Mouse (Mus musculus) olfactory bulb, adult 2 months (tissue): ENCODE measurements around the gene Tbx6. TPM values are rescaled to one million over a fixed set of nuclear protein-coding genes. Genes with fewer than 3 reads are reported as not detected.

Experiments
- H3K27ac ChIP-seq: fragments of 200-500 bp; 2 replicates; pipeline ENCODE4 v1.5.1; 2012; ENCODE audit warnings: low read depth, low read length; ENCODE audit not compliant: insufficient read depth
- H3K4me1 ChIP-seq: fragments of 200-500 bp; 2 replicates; pipeline ENCODE4 v1.6.1; 2012; ENCODE audit warnings: low read length; ENCODE audit not compliant: control insufficient read depth, insufficient read depth
- H3K4me3 ChIP-seq: fragments of 200-500 bp; 2 replicates; pipeline ENCODE4 v1.5.1; 2012; ENCODE audit warnings: mild to moderate bottlenecking, low read depth, low read length, moderate library complexity; ENCODE audit not compliant: insufficient read depth
- CTCF ChIP-seq: fragments of 200-500 bp; IDR thresholded peaks from 2 replicates; pipeline ENCODE4 v1.5.1; 2012; ENCODE audit warnings: low read depth, mild to moderate bottlenecking, low read length, moderate library complexity; ENCODE audit not compliant: insufficient read depth
- POLR2A ChIP-seq: fragments of 200-500 bp; IDR thresholded peaks from 2 replicates; pipeline ENCODE4 v1.6.1; 2012; ENCODE audit warnings: mild to moderate bottlenecking, low read depth, low read length, moderate library complexity; ENCODE audit not compliant: insufficient read depth
- WGBS: fragments of 180-500 bp; shearing (Covaris S2); methylation state at CpG from one replicate; pipeline ENCODE4 v1.1.7; 2018; 5-methylcytosine and 5-hydroxymethylcytosine counted together
- polyA plus RNA-seq: library from polyadenylated mRNA; stranded (reverse); fragments of >200 nt; gene quantifications from 2 replicates; pipeline ENCODE4 v1.2.4, GENCODE M21; 2012; ENCODE audit warnings: low replicate concordance; ENCODE audit not compliant: missing spikeins, insufficient read depth, insufficient read length

The Tbx6 gene
- polyA plus RNA-seq, 1 experiment: not detected

- H3K4me3 ChIP-seq: no peak overlapping the region
- TF ChIP-seq CTCF (no peak), POLR2A (no peak)
- peaks cover 18% of the 10 kb centered on the region for H3K4me1 ChIP-seq
- no peak overlapping the region for H3K27ac ChIP-seq
- 93% methylated on average over 6 of the region's 6 CpGs for WGBS
Observed at GRCm38 (mm10) chr7:126803181-126803580, 21.9 kb downstream of the Tbx6 start.

GRCm38 (mm10) chr7:126803751-126804150 lies 22.5 kb downstream of the Tbx6 start:
- no peak overlapping the region for H3K27ac ChIP-seq
- no peak overlapping the region for H3K4me3 ChIP-seq
- peaks cover 24% of the 10 kb centered on the region for H3K4me1 ChIP-seq
- TF ChIP-seq POLR2A: no peak
- no peak for TF ChIP-seq CTCF

GRCm38 (mm10) chr7:126806956-126807355 lies 25.7 kb downstream of the Tbx6 start:
- Histone ChIP-seq H3K4me1 (peaks cover 14% of the 10 kb centered on the region), H3K4me3 (no peak overlapping the region), H3K27ac (no peak overlapping the region)
- 74% methylated on average over 6 of the region's 6 CpGs for WGBS
- no peak for TF ChIP-seq CTCF

GRCm38 (mm10) chr7:126807405-126807804 lies 26.1 kb downstream of the Tbx6 start:
- H3K4me1 ChIP-seq: peaks cover 14% of the 10 kb centered on the region
- H3K4me3 ChIP-seq: no peak overlapping the region
- TF ChIP-seq CTCF: no peak
- TF ChIP-seq POLR2A: no peak
- H3K27ac ChIP-seq: no peak overlapping the region
- WGBS: 71% methylated on average over 4 of the region's 4 CpGs

GRCm38 (mm10) chr7:126808703-126809455 lies 27.6 kb downstream of the Tbx6 start:
- WGBS: under 1% methylated on average over 43 of the region's 43 CpGs
- H3K4me3 ChIP-seq: peak overlapping the region; percentile 82
- peak overlapping the region; percentile 53 for H3K27ac ChIP-seq
- no peak for TF ChIP-seq CTCF
- TF ChIP-seq POLR2A: peak; percentile 44; the same call in 1 of the 2 replicates
- H3K4me1 ChIP-seq: peaks cover 14% of the 10 kb centered on the region

GRCm38 (mm10) chr7:126809723-126810369 lies 28.6 kb downstream of the Tbx6 start:
- no peak for TF ChIP-seq POLR2A
- no peak for TF ChIP-seq CTCF
- no peak overlapping the region for H3K4me3 ChIP-seq
- no peak overlapping the region for H3K27ac ChIP-seq
- H3K4me1 ChIP-seq: peaks cover 14% of the 10 kb centered on the region
- WGBS: 62% methylated on average over 5 of the region's 5 CpGs

GRCm38 (mm10) chr7:126815726-126816222 lies 34.5 kb downstream of the Tbx6 start:
- WGBS: 61% methylated on average over 8 of the region's 8 CpGs
- TF ChIP-seq POLR2A: no peak
- TF ChIP-seq CTCF: no peak

GRCm38 (mm10) chr7:126816494-126816893 lies 35.2 kb downstream of the Tbx6 start:
- Histone ChIP-seq H3K4me3 (no peak overlapping the region), H3K27ac (no peak overlapping the region), H3K4me1 (no peaks in the 10 kb centered on the region)
- TF ChIP-seq CTCF: no peak
- TF ChIP-seq POLR2A: no peak
- 83% methylated on average over 8 of the region's 8 CpGs for WGBS

More at GRCm38 (mm10) chr7:126815726-126816222, 34.5 kb downstream of the Tbx6 start:
- Histone ChIP-seq H3K4me1 (no peaks in the 10 kb centered on the region), H3K27ac (no peak overlapping the region), H3K4me3 (no peak overlapping the region)

GRCm38 (mm10) chr7:126817595-126817994 lies 36.3 kb downstream of the Tbx6 start:
- no peak for TF ChIP-seq POLR2A
- no peak for TF ChIP-seq CTCF
- Histone ChIP-seq H3K4me3 (no peak overlapping the region), H3K27ac (no peak overlapping the region), H3K4me1 (peaks cover 6% of the 10 kb centered on the region)
- 84% methylated on average over 7 of the region's 7 CpGs for whole genome bisulfite sequencing
